Mouse (Mus musculus): ENCODE results near the gene Btbd35f30. TPM values are rescaled to one million over a fixed set of nuclear protein-coding genes. Genes with fewer than 3 reads are reported as not detected.
"Not testable (repeated sequence)": the region's sequence is repeated elsewhere in the genome, so short reads cannot be mapped to it uniquely, and the experiment has no call there.

Btbd35f30 gene
- polyA plus RNA-seq (2014; fragmentation: Nextera tagmentation; extraction: Ambion mirVana), result not detected in 2 replicates

DNA sequence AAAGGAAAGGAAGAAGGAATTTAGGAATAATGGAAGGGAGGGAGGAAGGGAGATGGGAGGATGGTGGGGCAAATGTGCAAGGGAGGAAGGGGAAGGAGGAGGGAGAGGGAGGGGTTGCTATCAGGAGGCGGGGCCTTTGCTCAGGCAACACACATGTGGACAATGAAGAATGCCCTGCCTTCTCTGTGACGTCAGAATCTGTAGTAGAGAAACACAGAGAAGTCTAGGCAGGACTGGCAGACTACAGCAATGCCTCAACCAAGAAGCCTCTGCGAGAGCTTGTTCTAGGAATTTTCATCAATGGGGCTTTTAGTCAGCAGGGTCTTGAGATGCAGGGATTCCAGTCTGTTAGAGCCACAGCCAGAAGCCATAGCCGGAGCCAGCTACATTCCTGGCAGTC lies at the start of gene Btbd35f30:
Gene Btbd35f30, plus strand, starts transcription at position 301 of the 400 bp plus-strand sequence.
- H3K9me3 ChIP-seq (ENCODE audit: control insufficient read depth, low read length); H3K4me2 ChIP-seq (replicated peaks); H3K36me3 ChIP-seq (replicated peaks; ENCODE audit: control insufficient read depth, insufficient read depth); H3K9ac ChIP-seq; H3K27ac ChIP-seq; H3K4me3 ChIP-seq (replicated peaks; ENCODE audit: low read length); H3K4me1 ChIP-seq (replicated peaks; ENCODE audit: control insufficient read depth, insufficient read depth, low read length); ATAC-seq (ENCODE audit: low FRiP score); DNase-seq (ENCODE audit: low spot score); H3K27me3 ChIP-seq (ENCODE audit: control insufficient read depth, insufficient read depth, low read length): not testable (repeated sequence)
- WGBS, result no CpG with 5 or more reads among the region's 4 CpGs

DNA sequence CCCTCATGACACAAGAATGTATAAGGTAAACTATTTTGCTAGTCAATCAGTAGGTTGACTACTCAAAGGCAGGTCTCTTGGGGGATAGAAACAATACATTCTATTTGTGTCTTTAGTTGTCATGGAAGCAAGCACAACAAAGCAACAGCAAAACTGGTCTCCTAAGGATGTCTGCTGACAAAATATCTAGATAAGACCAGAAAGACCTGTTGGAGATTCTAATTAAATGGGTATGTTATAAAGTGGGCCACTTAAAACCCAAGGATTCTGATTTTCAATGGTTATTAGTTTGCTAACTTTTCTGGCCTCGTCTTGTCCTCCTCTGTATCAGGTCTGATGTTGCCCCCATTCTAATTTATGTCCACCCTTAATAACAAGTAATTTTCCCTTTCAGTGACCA lies 47.0 kb downstream of the Btbd35f30 start, which contains the start of gene Gm21789:
Gene Gm21789, plus strand, starts transcription at position 301 of the 400 bp plus-strand sequence.
- not testable (repeated sequence) for H3K36me3 ChIP-seq (replicated peaks; ENCODE audit: control insufficient read depth, insufficient read depth); H3K4me3 ChIP-seq (replicated peaks; ENCODE audit: low read length); H3K9ac ChIP-seq; H3K9me3 ChIP-seq (ENCODE audit: control insufficient read depth, low read length); H3K4me1 ChIP-seq (replicated peaks; ENCODE audit: control insufficient read depth, insufficient read depth, low read length); H3K4me2 ChIP-seq (replicated peaks); DNase-seq (ENCODE audit: low spot score); H3K27ac ChIP-seq; ATAC-seq (ENCODE audit: low FRiP score); H3K27me3 ChIP-seq (ENCODE audit: control insufficient read depth, insufficient read depth, low read length)
- no CpG with 5 or more reads among the region's 1 CpGs for WGBS

Other genes starting within 250 kb of the Btbd35f30 start
- not detected in 2 replicates for gene Gm5926, start 243.9 kb upstream of the Btbd35f30 start, polyA plus RNA-seq (2014; fragmentation: Nextera tagmentation; extraction: Ambion mirVana)
- gene Btbd35f21, start 168.5 kb upstream of the Btbd35f30 start, polyA plus RNA-seq (2014; fragmentation: Nextera tagmentation; extraction: Ambion mirVana), result not detected in 2 replicates
- gene Gm21789, start 47.1 kb downstream of the Btbd35f30 start, polyA plus RNA-seq (2014; fragmentation: Nextera tagmentation; extraction: Ambion mirVana), result not detected in 2 replicates
- gene Btbd35f5, start 79.3 kb downstream of the Btbd35f30 start, polyA plus RNA-seq (2014; fragmentation: Nextera tagmentation; extraction: Ambion mirVana), result not detected in 2 replicates

Data from hindbrain, embryonic 14.5 days (tissue).